8 mouse cellular contexts compared by ENCODE assay signal in genomic region chr17:72920971-72921370, GRCm38 (mm10). TPM values are rescaled to one million over a fixed set of nuclear protein-coding genes. Genes with fewer than 3 reads are reported as not detected.
A peak's percentile ranks its signal among the peaks of the same experiment; 100 is the strongest.
DNase-seq lines count a peak whose midpoint lies in the region; ATAC-seq lines count a peak whose summit lies in the region.

No protein-coding gene starts in this region.

- intact Hi-C loops in heart, postnatal 25 days (cut with DNase I): loop anchor here (1.0 to 5.0 kb wide), 2 partner anchors 16 to 51 kb away; no protein-coding TSS in a partner anchor

- H3K36me3 ChIP-seq in heart, embryonic 11.5 days (ENCODE audit: control insufficient read depth, insufficient read depth, low read length): peaks cover 22% of the 10 kb centered on the region
- H3K36me3 ChIP-seq in embryonic facial prominence, embryonic 12.5 days: peaks cover 12% of the 10 kb centered on the region
- H3K36me3 ChIP-seq in midbrain, embryonic 10.5 days: peaks cover 40% of the 10 kb centered on the region

- ATAC-seq in heart, embryonic 11.5 days (replicated peaks; ENCODE audit: insufficient number of reproducible peaks, low FRiP score, low TSS enrichment): no peak
- ATAC-seq in embryonic facial prominence, embryonic 12.5 days (ENCODE audit: insufficient number of reproducible peaks, insufficient read depth, low FRiP score, low TSS enrichment): no peak
- no peak for ATAC-seq in megakaryocyte-erythroid progenitor cell, adult 5-6 weeks (replicated peaks; ENCODE audit: low FRiP score, low TSS enrichment, poor library complexity, severe bottlenecking)

- DNase-seq in heart, postnatal 25 days (ENCODE audit: low spot score): no peak
- peak; percentile 14 for DNase-seq in heart, postnatal 4 days
- DNase-seq in midbrain, embryonic 10.5 days (ENCODE audit: low spot score): no peak
- no peak for DNase-seq in cerebellum, postnatal 36 days
- DNase-seq in left cerebral cortex, adult 8-10 months (ENCODE audit: low spot score in 2 of 2): no peak

- H3K4me2 ChIP-seq in heart, embryonic 11.5 days: peak overlapping the region; percentile 67
- peak overlapping the region; percentile 31 for H3K4me2 ChIP-seq in embryonic facial prominence, embryonic 12.5 days (replicated peaks)

- 0 out of 2 replicates have a peak overlapping the region, but pooled peaks have one; percentile 32 for H3K27ac ChIP-seq in heart, embryonic 11.5 days (ENCODE audit: low read depth, low read length)
- H3K27ac ChIP-seq in embryonic facial prominence, embryonic 12.5 days: no peak overlapping the region
- H3K27ac ChIP-seq in midbrain, embryonic 10.5 days (replicated peaks): peak overlapping the region; percentile 30; the same call in 1 of the 2 replicates

- 33% methylated on average over 9 of the region's 9 CpGs for WGBS in heart, embryonic 11.5 days (ENCODE audit: insufficient replicate concordance)
- WGBS in embryonic facial prominence, embryonic 12.5 days: 56% methylated on average over 8 of the region's 9 CpGs
- 45% methylated on average over 9 of the region's 9 CpGs for WGBS in midbrain, embryonic 10.5 days

- H3K27me3 ChIP-seq in heart, embryonic 11.5 days (ENCODE audit: control insufficient read depth, insufficient read depth, low read length): no peaks in the 10 kb centered on the region
- H3K27me3 ChIP-seq in embryonic facial prominence, embryonic 12.5 days: no peaks in the 10 kb centered on the region
- H3K27me3 ChIP-seq in midbrain, embryonic 10.5 days (ENCODE audit: low read depth, poor library complexity, severe bottlenecking): peaks cover 9% of the 10 kb centered on the region

- peaks cover 57% of the 10 kb centered on the region for H3K4me1 ChIP-seq in heart, embryonic 11.5 days (ENCODE audit: control insufficient read depth, insufficient read depth, low read length)
- peaks cover 34% of the 10 kb centered on the region for H3K4me1 ChIP-seq in embryonic facial prominence, embryonic 12.5 days
- H3K4me1 ChIP-seq in midbrain, embryonic 10.5 days: peaks cover 63% of the 10 kb centered on the region

- peak overlapping the region; percentile 86 for H3K4me3 ChIP-seq in heart, embryonic 11.5 days (ENCODE audit: low read depth, low read length)
- H3K4me3 ChIP-seq in embryonic facial prominence, embryonic 12.5 days: no peak overlapping the region
- peak overlapping the region; percentile 32; the same call in 1 of the 2 replicates for H3K4me3 ChIP-seq in midbrain, embryonic 10.5 days

- peak overlapping the region; percentile 58 for H3K9ac ChIP-seq in heart, embryonic 11.5 days (ENCODE audit: low read depth, low read length)
- no peak overlapping the region for H3K9ac ChIP-seq in embryonic facial prominence, embryonic 12.5 days

- H3K9me3 ChIP-seq in heart, embryonic 11.5 days (replicated peaks; ENCODE audit: control insufficient read depth, low read length): no peaks in the 10 kb centered on the region
- no peaks in the 10 kb centered on the region for H3K9me3 ChIP-seq in embryonic facial prominence, embryonic 12.5 days
- H3K9me3 ChIP-seq in midbrain, embryonic 10.5 days (replicated peaks): no peaks in the 10 kb centered on the region

RNA-seq across cellular contexts. Expression of gene Lbh, which starts 2.9 kb away (rescaled TPM):
- polyA plus RNA-seq in heart, embryonic 11.5 days (2014; fragmentation: Nextera tagmentation; extraction: Ambion mirVana): 19.1 and 22.8 TPM in 2 replicates
- total RNA-seq in heart, postnatal 25 days (2021): 100 to 1,000 TPM; 390 to 430 TPM
- polyA plus RNA-seq in embryonic facial prominence, embryonic 12.5 days (2016; fragmentation: Nextera tagmentation; extraction: Ambion mirVana): 2.1 and 2.6 TPM in 2 replicates
- 100 to 1,000 TPM; 730 to 743 TPM for total RNA-seq in heart, postnatal 4 days (2021)
- polyA plus RNA-seq in midbrain, embryonic 10.5 days (2016; fragmentation: Nextera tagmentation; extraction: Ambion mirVana): 2.0 and 3.0 TPM in 2 replicates
- 5.4 and 7.4 TPM in 2 replicates for total RNA-seq in megakaryocyte-erythroid progenitor cell, adult 5-6 weeks (2014; fragmentation: Nextera tagmentation)
- total RNA-seq in megakaryocyte-erythroid progenitor cell, adult 5-6 weeks (2017): 3.9 and 4.4 TPM in 2 replicates
- total RNA-seq in left cerebral cortex, adult 8-10 months (2022): 10 to 100 TPM; 38.8 to 43.8 (median 41.5) TPM

Comparison
In these comparisons a context has a peak if more than half of its experiments do, and no peak if none do; other contexts are left out.
1. RNA of gene Lbh, which starts 2.9 kb away (total RNA-seq): 730 to 743 TPM in heart, postnatal 4 days and 390 to 430 TPM in heart, postnatal 25 days; 38.8 to 43.8 TPM in left cerebral cortex, adult 8-10 months and 3.9 to 7.4 TPM in megakaryocyte-erythroid progenitor cell, adult 5-6 weeks; every median in the first group is over 4 times any median in the second.